Mouse (Mus musculus): ENCODE data around the gene Heatr9.
A peak's percentile ranks its signal among the peaks of the same experiment; 100 is the strongest.

- TF ChIP-seq POLR2A (IDR thresholded peaks at IDR 0.05; ENCODE audit: insufficient read length, low read depth) (no peak), MAX (IDR thresholded peaks at IDR 0.05; ENCODE audit: low read depth) (no peak), REST (IDR thresholded peaks at IDR 0.05; ENCODE audit: insufficient read depth, insufficient read length) (no peak), POLR2AphosphoS2 (IDR thresholded peaks at IDR 0.05; ENCODE audit: insufficient read length, low read depth) (no peak), CEBPB (IDR thresholded peaks at IDR 0.05; ENCODE audit: insufficient read depth, poor library complexity, severe bottlenecking) (0 out of 2 replicates have a peak, but pooled peaks have one; percentile 21), TCF12 (IDR thresholded peaks at IDR 0.05; ENCODE audit: insufficient read depth, poor library complexity, severe bottlenecking) (no peak), MYOG (IDR thresholded peaks at IDR 0.05; ENCODE audit: control insufficient read depth in 1 of 3, insufficient read depth in 1 of 3, insufficient read length in 2 of 3, low read depth in 2 of 3) (no peak), SRF (IDR thresholded peaks at IDR 0.05; ENCODE audit: control insufficient read depth, insufficient read length, low read depth) (no peak), MYOD1 (IDR thresholded peaks at IDR 0.05; ENCODE audit: control insufficient read depth in 1 of 3, insufficient read length in 2 of 3, low read depth in 2 of 3) (no peak), TCF3 (IDR thresholded peaks at IDR 0.05; ENCODE audit: insufficient read length, low read depth) (no peak), E2F4 (IDR thresholded peaks at IDR 0.05; ENCODE audit: insufficient read depth) (no peak)
Measured at GRCm38 (mm10) chr11:83517153-83517552, 4.8 kb downstream of the Heatr9 start.
